Mouse (Mus musculus): Measurements from ENCODE around the gene Cmss1.

The Cmss1 gene

GRCm38 (mm10) chr16:57336770-57337423 lies 269.8 kb downstream of the Cmss1 start:
- DNase-seq = no peak

GRCm38 (mm10) chr16:57332301-57332700 lies 274.4 kb downstream of the Cmss1 start:
- DNase-seq = no peak

- no peak for DNase-seq
Measured at GRCm38 (mm10) chr16:57330111-57330510, 276.6 kb downstream of the Cmss1 start.

GRCm38 (mm10) chr16:57329028-57329427 lies 277.6 kb downstream of the Cmss1 start:
- no peak for DNase-seq

GRCm38 (mm10) chr16:57326996-57327395 lies 279.7 kb downstream of the Cmss1 start:
- no peak for DNase-seq

- no peak for DNase-seq
Measured at GRCm38 (mm10) chr16:57319284-57320124, 287.2 kb downstream of the Cmss1 start.

- DNase-seq = no peak
Measured at GRCm38 (mm10) chr16:57318637-57319125, 288.0 kb downstream of the Cmss1 start.

- DNase-seq = no peak
Measured at GRCm38 (mm10) chr16:57317882-57318636, 288.6 kb downstream of the Cmss1 start.

- no peak for DNase-seq
Measured at GRCm38 (mm10) chr16:57317127-57317526, 289.5 kb downstream of the Cmss1 start.

- DNase-seq = no peak
Measured at GRCm38 (mm10) chr16:57315026-57315425, 291.6 kb downstream of the Cmss1 start.

GRCm38 (mm10) chr16:57314236-57314635 lies 292.4 kb downstream of the Cmss1 start:
- no peak for DNase-seq

- DNase-seq = no peak
Measured at GRCm38 (mm10) chr16:57313487-57313886, 293.2 kb downstream of the Cmss1 start.

- DNase-seq = no peak
Measured at GRCm38 (mm10) chr16:57312130-57312529, 294.5 kb downstream of the Cmss1 start.

GRCm38 (mm10) chr16:57305463-57305862 lies 301.2 kb downstream of the Cmss1 start:
- no peak for DNase-seq

- no peak for DNase-seq
Measured at GRCm38 (mm10) chr16:57303716-57304115, 302.9 kb downstream of the Cmss1 start.

GRCm38 (mm10) chr16:57302792-57303698 lies 303.6 kb downstream of the Cmss1 start:
- no peak for DNase-seq

GRCm38 (mm10) chr16:57301512-57302115 lies 305.1 kb downstream of the Cmss1 start:
- DNase-seq = no peak

- DNase-seq = no peak
Measured at GRCm38 (mm10) chr16:57295216-57295934, 311.3 kb downstream of the Cmss1 start.

GRCm38 (mm10) chr16:57292765-57293164 lies 313.9 kb downstream of the Cmss1 start, which contains the start of gene Tmem30c:
Gene Tmem30c, minus strand, starts transcription at chr16:57292865.
- no peak for DNase-seq

GRCm38 (mm10) chr16:57292296-57292695 lies 314.4 kb downstream of the Cmss1 start:
- no peak for DNase-seq

GRCm38 (mm10) chr16:57291696-57292095 lies 315.0 kb downstream of the Cmss1 start:
- DNase-seq = no peak

All from cerebellum, postnatal 10 days (tissue).